Mouse (Mus musculus) small intestine, adult 2 months (tissue): ENCODE data around the gene Ajuba.

Experiments used
- CTCF ChIP-seq: fragments of 200-500 bp; IDR thresholded peaks from 2 replicates; pipeline ENCODE4 v1.5.1; 2012; ENCODE audit warnings: low read depth, mild to moderate bottlenecking, control low read depth, inconsistent platforms, low read length, moderate library complexity, mixed read lengths; ENCODE audit not compliant: insufficient replicate concordance, insufficient read length; ENCODE audit errors: extremely low read depth
- POLR2A ChIP-seq: fragments of 200-500 bp; IDR thresholded peaks from 2 replicates; pipeline ENCODE4 v1.6.1; 2012; ENCODE audit warnings: low read depth, mild to moderate bottlenecking, control low read depth, inconsistent platforms, low read length, moderate library complexity

DNA sequence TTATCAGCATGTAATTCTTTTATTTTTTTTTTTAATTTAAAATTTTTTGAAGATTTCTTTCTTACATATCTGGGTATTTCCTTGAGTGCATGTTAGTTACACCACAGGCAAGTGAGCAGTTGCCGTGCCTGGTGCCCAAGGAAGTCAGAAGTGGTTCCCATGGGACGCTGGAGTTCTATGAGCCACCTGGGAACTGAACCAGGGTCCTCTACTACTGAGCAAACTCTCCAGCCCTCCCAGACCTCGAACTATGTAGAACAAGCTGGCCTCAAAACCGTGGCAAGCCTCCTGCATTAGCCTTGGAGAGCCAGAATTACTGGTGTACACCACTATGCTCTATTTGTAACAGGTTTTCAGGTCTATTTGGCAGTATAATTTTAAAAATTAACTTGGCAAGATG, 25.3 kb upstream of the Ajuba start:
- TF ChIP-seq POLR2A: no peak
- TF ChIP-seq CTCF: no peak
